Mouse (Mus musculus): ENCODE data around the gene Olfr527. TPM values are rescaled to one million over a fixed set of nuclear protein-coding genes. Genes with fewer than 3 reads are reported as not detected.

Olfr527 gene
- not detected in 2 replicates for polyA plus RNA-seq (2014; fragmentation: Nextera tagmentation; extraction: Ambion mirVana)

- Histone ChIP-seq H3K36me3 (ENCODE audit: control insufficient read depth, insufficient read depth, low read length) (no peaks in the 10 kb centered on the region), H3K4me1 (ENCODE audit: control insufficient read depth in 2 of 2, insufficient read depth in 2 of 2, low read length in 2 of 2) (no peaks in the 10 kb centered on the region), H3K4me2 (ENCODE audit: low read length) (no peak within 1 kb of the TSS), H3K9ac (ENCODE audit: low read length) (no peak within 1 kb of the TSS), H3K27ac (replicated peaks in 1 of 2; ENCODE audit: control insufficient read depth in 1 of 2, insufficient read depth in 1 of 2, low read depth in 2 of 2, low read length in 2 of 2) (no peak within 1 kb of the TSS), H3K27me3 (ENCODE audit: control insufficient read depth, insufficient read depth, low read length) (no peaks in the 10 kb centered on the region), H3K9me3 (ENCODE audit: control insufficient read depth, low read length) (no peaks in the 10 kb centered on the region), H3K4me3 (ENCODE audit: control insufficient read depth in 1 of 2, insufficient read depth in 1 of 2, low read depth in 1 of 2, low read length in 2 of 2) (no peak within 1 kb of the TSS)
- WGBS = 75% methylated on average over 2 of the region's 2 CpGs
- no peak for ATAC-seq (ENCODE audit: insufficient number of reproducible peaks, insufficient read depth, low FRiP score, low read depth)
Observed at GRCm38 (mm10) chr7:140333717-140334116, at the start of gene Olfr527. TSS of gene Olfr527 (plus strand) at chr7:140334017.

GRCm38 (mm10) chr7:140295746-140296145, 38.1 kb upstream of the Olfr527 start:
- no peaks in the 10 kb centered on the region for H3K4me1 ChIP-seq (ENCODE audit: control insufficient read depth in 2 of 2, insufficient read depth in 2 of 2, low read length in 2 of 2)
- no peak overlapping the region for H3K4me2 ChIP-seq (ENCODE audit: low read length)
- no peak for ATAC-seq (ENCODE audit: insufficient number of reproducible peaks, insufficient read depth, low FRiP score, low read depth)
- no peaks in the 10 kb centered on the region for H3K27me3 ChIP-seq (ENCODE audit: control insufficient read depth, insufficient read depth, low read length)
- no peak overlapping the region for H3K27ac ChIP-seq (replicated peaks in 1 of 2; ENCODE audit: control insufficient read depth in 1 of 2, insufficient read depth in 1 of 2, low read depth in 2 of 2, low read length in 2 of 2)
- no peaks in the 10 kb centered on the region for H3K9me3 ChIP-seq (ENCODE audit: control insufficient read depth, low read length)
- H3K9ac ChIP-seq (ENCODE audit: low read length) = no peak overlapping the region
- WGBS = 81% methylated on average over 9 of the region's 9 CpGs
- H3K36me3 ChIP-seq (ENCODE audit: control insufficient read depth, insufficient read depth, low read length) = no peaks in the 10 kb centered on the region
- no peak overlapping the region for H3K4me3 ChIP-seq (ENCODE audit: control insufficient read depth in 1 of 2, insufficient read depth in 1 of 2, low read depth in 1 of 2, low read length in 2 of 2)

- H3K9me3 ChIP-seq (ENCODE audit: control insufficient read depth, low read length) = no peaks in the 10 kb centered on the region
- WGBS = 65% methylated on average over 6 of the region's 6 CpGs
- ATAC-seq (ENCODE audit: insufficient number of reproducible peaks, insufficient read depth, low FRiP score, low read depth) = no peak
- H3K4me3 ChIP-seq (ENCODE audit: control insufficient read depth in 1 of 2, insufficient read depth in 1 of 2, low read depth in 1 of 2, low read length in 2 of 2) = no peak overlapping the region
- no peaks in the 10 kb centered on the region for H3K36me3 ChIP-seq (ENCODE audit: control insufficient read depth, insufficient read depth, low read length)
- H3K27ac ChIP-seq (replicated peaks in 1 of 2; ENCODE audit: control insufficient read depth in 1 of 2, insufficient read depth in 1 of 2, low read depth in 2 of 2, low read length in 2 of 2) = no peak overlapping the region
- H3K9ac ChIP-seq (ENCODE audit: low read length) = no peak overlapping the region
- H3K4me1 ChIP-seq (ENCODE audit: control insufficient read depth in 2 of 2, insufficient read depth in 2 of 2, low read length in 2 of 2) = no peaks in the 10 kb centered on the region
- H3K4me2 ChIP-seq (ENCODE audit: low read length) = no peak overlapping the region
- no peaks in the 10 kb centered on the region for H3K27me3 ChIP-seq (ENCODE audit: control insufficient read depth, insufficient read depth, low read length)
Observed at GRCm38 (mm10) chr7:140296876-140297275, 36.9 kb upstream of the Olfr527 start.

- Histone ChIP-seq H3K9ac (ENCODE audit: low read length) (no peak overlapping the region), H3K27me3 (ENCODE audit: control insufficient read depth, insufficient read depth, low read length) (no peaks in the 10 kb centered on the region), H3K4me2 (ENCODE audit: low read length) (no peak overlapping the region), H3K4me3 (ENCODE audit: control insufficient read depth in 1 of 2, insufficient read depth in 1 of 2, low read depth in 1 of 2, low read length in 2 of 2) (no peak overlapping the region), H3K27ac (replicated peaks in 1 of 2; ENCODE audit: control insufficient read depth in 1 of 2, insufficient read depth in 1 of 2, low read depth in 2 of 2, low read length in 2 of 2) (no peak overlapping the region), H3K9me3 (ENCODE audit: control insufficient read depth, low read length) (no peaks in the 10 kb centered on the region), H3K36me3 (ENCODE audit: control insufficient read depth, insufficient read depth, low read length) (no peaks in the 10 kb centered on the region), H3K4me1 (ENCODE audit: control insufficient read depth in 2 of 2, insufficient read depth in 2 of 2, low read length in 2 of 2) (no peaks in the 10 kb centered on the region)
- 85% methylated on average over 3 of the region's 3 CpGs for WGBS
- no peak for ATAC-seq (ENCODE audit: insufficient number of reproducible peaks, insufficient read depth, low FRiP score, low read depth)
Observed at GRCm38 (mm10) chr7:140299416-140299815, 34.4 kb upstream of the Olfr527 start.

- Histone ChIP-seq H3K4me1 (ENCODE audit: control insufficient read depth in 2 of 2, insufficient read depth in 2 of 2, low read length in 2 of 2) (no peaks in the 10 kb centered on the region), H3K9me3 (ENCODE audit: control insufficient read depth, low read length) (0 out of 2 replicates have a peak, but pooled peaks cover 2% of the 10 kb centered on the region), H3K4me3 (ENCODE audit: control insufficient read depth in 1 of 2, insufficient read depth in 1 of 2, low read depth in 1 of 2, low read length in 2 of 2) (no peak overlapping the region), H3K4me2 (ENCODE audit: low read length) (no peak overlapping the region), H3K36me3 (ENCODE audit: control insufficient read depth, insufficient read depth, low read length) (no peaks in the 10 kb centered on the region), H3K27me3 (ENCODE audit: control insufficient read depth, insufficient read depth, low read length) (no peaks in the 10 kb centered on the region), H3K27ac (replicated peaks in 1 of 2; ENCODE audit: control insufficient read depth in 1 of 2, insufficient read depth in 1 of 2, low read depth in 2 of 2, low read length in 2 of 2) (no peak overlapping the region), H3K9ac (ENCODE audit: low read length) (no peak overlapping the region)
- no peak for ATAC-seq (ENCODE audit: insufficient number of reproducible peaks, insufficient read depth, low FRiP score, low read depth)
- WGBS = 75% methylated on average over 3 of the region's 3 CpGs
Observed at GRCm38 (mm10) chr7:140319861-140320385, 13.9 kb upstream of the Olfr527 start.

- Histone ChIP-seq H3K9me3 (ENCODE audit: control insufficient read depth, low read length) (0 out of 2 replicates have a peak, but pooled peaks cover 2% of the 10 kb centered on the region), H3K4me2 (ENCODE audit: low read length) (no peak within 1 kb of the TSS), H3K4me3 (ENCODE audit: control insufficient read depth in 1 of 2, insufficient read depth in 1 of 2, low read depth in 1 of 2, low read length in 2 of 2) (no peak within 1 kb of the TSS), H3K4me1 (ENCODE audit: control insufficient read depth in 2 of 2, insufficient read depth in 2 of 2, low read length in 2 of 2) (no peaks in the 10 kb centered on the region), H3K9ac (ENCODE audit: low read length) (no peak within 1 kb of the TSS), H3K27ac (replicated peaks in 1 of 2; ENCODE audit: control insufficient read depth in 1 of 2, insufficient read depth in 1 of 2, low read depth in 2 of 2, low read length in 2 of 2) (no peak within 1 kb of the TSS), H3K36me3 (ENCODE audit: control insufficient read depth, insufficient read depth, low read length) (no peaks in the 10 kb centered on the region), H3K27me3 (ENCODE audit: control insufficient read depth, insufficient read depth, low read length) (no peaks in the 10 kb centered on the region)
- 50% methylated on average over 1 of the region's 1 CpGs for WGBS
- ATAC-seq (ENCODE audit: insufficient number of reproducible peaks, insufficient read depth, low FRiP score, low read depth) = no peak
Observed at GRCm38 (mm10) chr7:140320558-140320957, 13.3 kb upstream of the Olfr527 start, which contains the start of gene Olfr525. TSS of gene Olfr525 (plus strand) at chr7:140320858.

- Histone ChIP-seq H3K27ac (replicated peaks in 1 of 2; ENCODE audit: control insufficient read depth in 1 of 2, insufficient read depth in 1 of 2, low read depth in 2 of 2, low read length in 2 of 2) (no peak overlapping the region), H3K4me2 (ENCODE audit: low read length) (no peak overlapping the region), H3K36me3 (ENCODE audit: control insufficient read depth, insufficient read depth, low read length) (no peaks in the 10 kb centered on the region), H3K4me3 (ENCODE audit: control insufficient read depth in 1 of 2, insufficient read depth in 1 of 2, low read depth in 1 of 2, low read length in 2 of 2) (no peak overlapping the region), H3K9me3 (ENCODE audit: control insufficient read depth, low read length) (0 out of 2 replicates have a peak, but pooled peaks cover 2% of the 10 kb centered on the region), H3K4me1 (ENCODE audit: control insufficient read depth in 2 of 2, insufficient read depth in 2 of 2, low read length in 2 of 2) (no peaks in the 10 kb centered on the region), H3K9ac (ENCODE audit: low read length) (no peak overlapping the region), H3K27me3 (ENCODE audit: control insufficient read depth, insufficient read depth, low read length) (no peaks in the 10 kb centered on the region)
- no peak for ATAC-seq (ENCODE audit: insufficient number of reproducible peaks, insufficient read depth, low FRiP score, low read depth)
Observed at GRCm38 (mm10) chr7:140321135-140321534, 12.7 kb upstream of the Olfr527 start.

GRCm38 (mm10) chr7:140329766-140330304, 4.0 kb upstream of the Olfr527 start:
- no peak overlapping the region for H3K4me2 ChIP-seq (ENCODE audit: low read length)
- H3K9me3 ChIP-seq (ENCODE audit: control insufficient read depth, low read length) = no peaks in the 10 kb centered on the region
- H3K27ac ChIP-seq (replicated peaks in 1 of 2; ENCODE audit: control insufficient read depth in 1 of 2, insufficient read depth in 1 of 2, low read depth in 2 of 2, low read length in 2 of 2) = no peak overlapping the region
- H3K27me3 ChIP-seq (ENCODE audit: control insufficient read depth, insufficient read depth, low read length) = no peaks in the 10 kb centered on the region
- ATAC-seq (ENCODE audit: insufficient number of reproducible peaks, insufficient read depth, low FRiP score, low read depth) = no peak; the same call in 1 of the 2 replicates
- H3K4me3 ChIP-seq (ENCODE audit: control insufficient read depth in 1 of 2, insufficient read depth in 1 of 2, low read depth in 1 of 2, low read length in 2 of 2) = no peak overlapping the region
- 24% methylated on average over 1 of the region's 1 CpGs for WGBS
- H3K9ac ChIP-seq (ENCODE audit: low read length) = no peak overlapping the region
- H3K36me3 ChIP-seq (ENCODE audit: control insufficient read depth, insufficient read depth, low read length) = no peaks in the 10 kb centered on the region
- H3K4me1 ChIP-seq (ENCODE audit: control insufficient read depth in 2 of 2, insufficient read depth in 2 of 2, low read length in 2 of 2) = no peaks in the 10 kb centered on the region

Data from heart, embryonic 14.5 days (tissue).